Mouse (Mus musculus): Measurements from ENCODE around the gene 1700013G24Rik.

The 1700013G24Rik gene

DNA sequence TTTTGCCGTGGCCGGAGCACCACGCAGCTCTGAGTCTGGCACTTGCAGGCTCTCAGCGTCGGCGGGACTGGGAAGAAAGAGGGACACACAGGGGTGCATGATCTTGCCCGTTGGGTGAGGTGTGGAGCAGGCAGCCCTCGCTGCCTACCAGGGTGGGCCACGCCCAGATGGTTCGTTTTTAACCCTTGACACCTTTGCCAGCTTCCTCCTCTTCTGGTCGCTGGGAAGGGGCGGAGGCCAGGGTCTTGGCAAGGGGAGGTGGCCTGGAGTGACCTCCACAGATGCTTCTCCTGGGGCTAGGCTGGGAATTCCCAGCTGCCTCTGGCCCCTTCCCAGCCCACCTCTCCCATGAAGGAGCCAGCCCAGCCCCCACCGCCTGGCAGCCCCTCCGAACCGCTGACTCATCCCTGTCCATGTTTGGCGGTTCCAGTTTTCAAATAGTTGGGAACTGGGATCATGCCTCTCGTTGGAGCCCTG, 23.7 kb downstream of the 1700013G24Rik start:
- no peak for DNase-seq (ENCODE audit: low read depth)

DNA sequence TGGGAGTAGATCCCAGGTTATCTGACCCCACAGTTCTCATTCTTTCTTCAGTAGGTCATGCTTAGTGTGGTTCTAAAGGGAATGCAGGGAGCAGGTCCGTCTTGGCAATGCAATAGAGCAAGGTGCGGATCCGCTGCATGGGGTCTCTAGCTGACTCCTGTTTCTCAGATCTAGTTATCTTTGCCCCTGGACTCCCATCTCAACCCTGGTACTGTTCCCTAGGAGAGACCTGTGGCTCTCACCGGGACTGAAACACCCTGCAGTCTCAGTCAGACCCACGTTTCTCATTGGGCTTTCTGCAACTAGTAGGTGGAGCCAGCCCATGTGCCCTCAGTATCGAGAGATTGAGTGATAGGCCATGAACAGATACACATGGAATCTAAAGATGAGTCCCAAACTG, 24.5 kb downstream of the 1700013G24Rik start:
- no peak for DNase-seq (ENCODE audit: low read depth)

DNA sequence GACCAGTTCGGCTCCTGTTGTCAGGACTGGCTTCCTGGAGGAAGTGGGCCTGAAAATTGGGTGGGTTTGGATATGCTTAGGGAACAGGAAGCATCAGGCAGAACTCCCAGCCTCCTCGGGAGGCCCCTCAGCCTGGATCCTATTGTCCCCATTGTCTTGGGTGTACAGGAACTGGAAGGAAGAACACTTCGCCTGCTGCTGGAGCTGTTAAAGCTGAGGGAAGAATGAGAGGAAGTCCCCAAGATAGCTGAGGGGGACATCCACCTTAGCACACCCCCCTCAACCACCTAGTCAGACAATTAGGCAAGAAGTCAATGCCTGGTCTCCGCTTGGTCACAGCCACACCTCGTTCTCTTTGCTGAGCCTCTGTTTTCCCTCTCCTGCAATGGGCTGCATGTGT, 25.2 kb downstream of the 1700013G24Rik start:
- no peak for DNase-seq (ENCODE audit: low read depth)

DNA sequence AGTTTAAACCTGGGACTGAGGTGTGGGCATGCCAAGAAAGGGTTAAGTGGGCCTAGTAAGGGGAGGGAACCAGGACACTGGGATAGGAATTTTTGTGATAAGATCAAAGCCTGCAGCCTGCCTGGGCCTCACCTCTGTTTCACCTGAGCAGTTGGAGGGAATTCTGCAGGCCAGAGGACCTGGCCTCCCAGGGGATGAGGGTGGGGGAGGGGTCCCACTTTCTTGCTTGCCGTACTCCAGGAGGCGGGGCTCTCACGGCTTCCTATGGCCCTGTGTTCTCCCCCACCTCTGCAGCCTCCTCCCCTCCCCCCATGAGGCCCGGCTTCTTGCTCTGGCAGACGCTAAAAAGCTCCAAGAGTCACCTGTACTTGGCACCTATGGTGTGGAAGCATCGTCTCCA, 26.7 kb downstream of the 1700013G24Rik start:
- no peak for DNase-seq (ENCODE audit: low read depth)

DNA sequence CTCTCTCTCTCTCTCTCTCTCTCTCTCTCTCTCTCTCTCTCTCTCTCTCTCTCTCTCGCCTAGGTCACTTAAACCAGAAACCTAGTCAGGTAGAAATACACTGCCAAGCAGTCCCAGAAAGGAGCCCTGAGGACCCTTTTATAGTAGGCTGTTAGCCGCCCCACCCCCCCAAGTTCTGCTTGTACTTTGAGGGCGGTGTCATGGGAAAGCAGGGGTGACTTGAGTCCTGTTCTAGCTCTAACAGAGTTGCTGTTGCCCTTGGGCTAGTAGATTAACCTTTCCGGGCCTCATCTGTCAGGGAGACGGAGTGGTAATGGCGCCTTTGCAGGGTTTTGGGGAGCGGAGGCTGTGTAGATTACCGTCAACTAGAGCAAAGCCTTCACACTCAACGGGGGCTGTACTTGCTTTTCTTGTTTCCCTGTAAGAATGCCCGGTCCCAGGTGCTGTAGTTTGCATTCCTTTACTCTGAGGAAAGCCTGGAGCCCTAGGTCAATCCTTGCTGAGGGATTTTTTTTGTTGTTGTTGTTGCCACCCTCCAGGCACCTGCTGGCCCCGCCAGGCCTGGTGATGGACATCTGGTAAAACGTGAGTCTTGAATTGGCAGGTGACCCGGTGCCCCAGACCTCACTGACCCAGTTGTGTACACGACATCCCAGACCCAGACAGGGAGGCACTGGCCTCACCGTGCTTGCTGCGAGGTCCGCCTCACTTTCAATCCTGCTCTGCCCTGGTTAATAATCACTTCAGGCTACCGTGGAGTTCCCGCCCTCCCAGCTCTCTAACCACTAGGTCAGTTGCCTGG, 27.3 kb downstream of the 1700013G24Rik start:
- no peak for DNase-seq (ENCODE audit: low read depth)

DNA sequence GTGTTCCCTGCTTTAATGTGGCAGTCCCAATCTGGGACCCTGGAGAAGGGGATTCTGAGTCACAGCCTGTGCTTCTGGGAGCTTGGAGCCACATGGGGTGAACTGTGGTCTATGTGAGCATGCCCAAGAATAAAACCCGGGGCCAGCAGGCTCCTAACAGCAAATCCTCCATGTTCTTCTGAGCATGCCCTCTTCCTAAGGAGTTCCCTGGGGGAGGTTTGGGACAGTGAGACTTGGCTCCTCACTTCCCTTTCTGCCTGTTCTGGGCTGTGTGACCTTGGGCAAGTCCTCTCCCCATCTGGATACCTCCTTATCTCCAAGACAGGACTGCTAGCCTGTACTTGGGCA, 27.9 kb downstream of the 1700013G24Rik start:
- no peak for DNase-seq (ENCODE audit: low read depth)

DNA sequence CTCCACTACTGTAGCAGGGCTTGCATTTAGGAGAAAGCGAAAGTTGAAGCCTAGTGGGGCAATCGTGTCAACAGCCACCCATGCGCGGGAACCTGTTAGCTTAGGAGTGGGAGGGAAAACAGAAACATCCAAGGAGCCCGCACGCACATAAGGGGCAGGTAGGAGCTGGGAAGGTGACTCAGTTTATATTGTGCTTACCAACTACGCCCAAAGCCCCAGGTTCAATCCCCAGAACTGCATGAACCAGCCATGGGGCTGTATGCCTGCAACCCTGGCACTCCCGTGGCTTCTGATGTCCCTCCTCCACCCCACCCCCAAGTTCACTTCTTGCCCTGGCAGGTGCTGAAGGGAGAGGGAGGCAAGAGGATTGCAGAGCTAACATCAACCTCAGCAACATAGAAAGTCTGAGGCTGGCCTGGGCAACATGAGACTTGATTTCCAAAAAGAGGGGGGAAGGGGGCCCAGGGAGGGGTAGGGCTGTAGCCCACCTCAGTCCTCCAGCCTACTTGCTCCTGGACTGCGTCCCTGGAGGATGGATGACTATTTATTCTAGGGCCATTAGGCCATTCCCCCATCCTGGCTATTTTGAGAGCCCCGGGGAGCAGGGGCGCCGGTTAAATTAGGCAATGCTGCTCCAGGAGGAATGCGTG, 28.4 kb downstream of the 1700013G24Rik start:
- DNase-seq (ENCODE audit: low read depth): no peak

DNA sequence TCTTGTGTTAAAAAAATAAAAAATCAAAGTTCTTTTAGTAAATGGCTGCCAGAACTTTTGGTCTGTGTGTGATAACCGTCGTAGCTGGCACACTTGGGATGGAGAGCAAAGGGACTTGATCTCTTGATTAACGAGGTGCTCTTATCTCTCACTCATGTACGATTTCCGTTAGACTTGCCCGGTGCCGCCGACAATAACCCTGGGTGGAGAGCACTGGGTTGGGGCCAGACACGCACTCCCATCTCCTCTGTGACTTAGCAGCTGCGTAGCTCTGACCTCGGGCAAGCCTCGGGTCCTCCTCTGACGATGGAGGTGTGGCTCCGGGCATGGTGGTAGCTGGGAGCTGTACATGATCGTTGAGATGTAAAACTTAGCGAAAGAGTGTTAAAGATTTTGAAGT, 30.8 kb downstream of the 1700013G24Rik start:
- no peak for DNase-seq (ENCODE audit: low read depth)

DNA sequence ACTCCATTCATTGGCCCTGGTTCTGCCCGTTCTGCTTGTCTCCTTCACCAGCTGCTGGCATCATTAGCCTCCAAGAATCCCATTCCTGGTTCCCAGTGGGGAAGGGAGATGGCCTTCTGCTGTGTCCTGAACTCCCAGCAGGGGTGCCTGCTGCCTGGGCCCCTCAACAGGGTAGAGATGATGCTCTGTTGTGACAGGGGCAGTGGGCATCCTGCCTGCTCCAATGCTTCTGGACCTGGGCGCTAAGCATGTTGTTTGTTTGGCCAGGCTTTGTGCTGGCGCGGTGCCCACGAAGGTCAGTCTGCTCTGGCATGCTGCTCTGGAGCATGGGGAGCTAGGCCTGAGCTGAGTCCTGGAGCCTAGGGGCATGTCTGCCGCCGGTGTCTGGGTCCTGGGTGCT, 31.5 kb downstream of the 1700013G24Rik start:
- DNase-seq (ENCODE audit: low read depth): no peak

DNA sequence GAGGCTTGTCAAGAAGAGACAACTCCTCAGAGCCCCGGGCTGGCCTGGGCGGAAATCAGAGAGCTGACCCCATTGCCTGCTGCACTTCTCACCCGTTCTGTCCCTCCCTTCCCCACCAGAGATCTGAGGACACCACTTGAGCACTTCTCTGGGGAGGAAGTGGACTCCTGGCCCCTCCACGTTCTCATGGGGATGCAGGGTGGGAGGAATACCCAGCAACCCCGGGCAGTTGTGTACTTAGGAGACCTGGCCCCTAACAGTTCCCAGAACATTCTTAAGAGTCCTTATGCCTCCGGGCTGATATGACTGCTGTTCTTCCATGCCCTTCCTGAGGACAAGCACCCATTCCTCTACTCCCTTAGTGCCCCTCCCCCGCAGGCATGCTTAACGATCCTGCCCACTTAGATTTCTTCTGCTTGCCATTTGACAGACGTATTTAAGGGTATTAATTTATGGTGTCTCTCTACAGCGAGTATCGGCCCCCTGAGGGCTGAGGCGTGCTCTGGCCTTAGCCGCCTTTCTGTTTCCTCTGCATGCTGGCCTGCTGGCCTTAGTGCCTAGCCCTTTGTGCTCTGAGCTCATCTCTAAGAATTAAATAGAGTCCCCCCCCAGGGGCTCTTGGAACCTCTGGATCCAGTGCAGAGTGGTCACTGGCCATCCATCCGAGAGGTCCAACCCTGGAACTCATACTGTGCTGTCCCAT, 32.3 kb downstream of the 1700013G24Rik start:
- DNase-seq (ENCODE audit: low read depth): no peak

DNA sequence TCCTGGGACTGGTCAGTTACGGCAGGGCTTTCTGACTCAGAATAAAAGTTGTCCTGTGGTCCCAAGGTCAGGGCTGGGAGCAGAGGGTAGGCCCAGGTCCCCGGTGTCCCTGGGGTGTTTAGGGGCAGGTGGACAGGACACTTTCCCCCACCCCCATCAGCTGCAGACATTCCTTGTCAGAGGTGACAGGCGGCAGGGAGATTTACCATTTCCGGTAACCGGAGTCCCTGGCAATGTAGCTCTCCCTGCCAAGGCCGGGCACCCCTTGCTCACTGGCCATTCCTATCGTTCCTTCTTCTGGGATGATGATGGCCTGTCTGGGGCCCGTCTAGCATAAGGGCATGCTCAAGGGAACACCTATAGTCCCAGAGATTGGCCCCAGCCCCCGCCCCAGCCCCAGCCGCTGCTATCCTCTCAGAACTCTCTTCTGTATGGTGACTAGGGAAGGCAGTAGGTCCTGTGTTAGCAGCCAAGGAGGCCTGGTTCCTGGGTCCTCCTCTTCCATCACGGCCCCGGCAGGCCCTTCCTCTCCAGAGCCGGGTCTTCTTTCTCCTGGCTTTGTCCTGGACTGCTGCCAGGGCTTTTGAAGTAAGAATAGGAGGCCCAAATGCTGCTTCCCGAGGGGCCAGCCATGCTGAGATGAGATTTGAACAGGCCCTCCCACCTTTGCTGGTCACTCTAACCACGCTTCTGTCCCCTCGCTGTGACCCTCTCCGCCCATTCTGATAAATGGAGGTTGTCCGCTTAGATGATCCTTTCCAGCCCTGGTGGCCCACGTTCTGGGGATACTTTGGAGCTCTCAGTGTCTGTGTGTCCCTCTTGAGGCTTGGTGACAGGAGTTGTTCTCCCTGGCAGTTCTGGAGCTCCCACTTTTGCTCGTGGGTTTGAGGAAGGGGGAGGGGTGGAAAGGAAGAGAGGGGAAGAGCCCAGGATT, 33.3 kb downstream of the 1700013G24Rik start:
- no peak for DNase-seq (ENCODE audit: low read depth)

DNA sequence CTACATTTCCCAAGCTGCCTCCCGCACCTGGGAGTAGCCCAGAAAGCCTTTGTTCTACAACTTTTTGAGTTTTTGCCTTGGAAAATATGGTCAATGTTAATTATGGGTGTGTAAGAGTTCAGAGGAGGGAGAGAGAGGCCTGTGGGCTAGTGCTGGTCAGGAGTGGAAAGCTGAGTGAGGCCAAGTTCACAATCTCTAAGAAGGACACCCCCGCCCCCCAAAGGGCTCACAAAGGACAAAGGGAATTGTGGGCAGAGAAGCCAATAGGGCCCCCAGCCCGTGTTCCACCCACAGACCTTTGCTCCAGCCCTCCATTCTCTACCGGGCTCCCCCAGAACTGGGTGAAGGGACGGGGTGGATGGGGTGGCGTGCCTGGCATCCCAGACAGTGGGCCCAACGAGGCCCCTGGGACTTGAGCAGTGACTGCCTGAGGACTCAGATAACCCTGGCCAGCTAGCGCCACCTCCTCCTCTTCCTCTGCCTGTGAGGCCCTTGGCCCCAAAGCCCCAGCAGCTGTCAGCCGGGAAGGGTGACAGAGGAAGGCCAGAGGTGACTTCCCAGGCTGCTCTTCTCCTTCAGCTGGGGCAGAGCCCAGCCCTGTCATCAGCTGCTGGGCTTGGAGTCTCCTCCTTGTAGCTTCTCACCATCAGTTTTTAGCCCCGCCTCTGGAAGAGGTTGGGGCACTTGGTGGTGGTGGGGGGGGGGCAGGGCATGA, 34.4 kb downstream of the 1700013G24Rik start:
- peak; percentile 22 for DNase-seq (ENCODE audit: low read depth)

DNA sequence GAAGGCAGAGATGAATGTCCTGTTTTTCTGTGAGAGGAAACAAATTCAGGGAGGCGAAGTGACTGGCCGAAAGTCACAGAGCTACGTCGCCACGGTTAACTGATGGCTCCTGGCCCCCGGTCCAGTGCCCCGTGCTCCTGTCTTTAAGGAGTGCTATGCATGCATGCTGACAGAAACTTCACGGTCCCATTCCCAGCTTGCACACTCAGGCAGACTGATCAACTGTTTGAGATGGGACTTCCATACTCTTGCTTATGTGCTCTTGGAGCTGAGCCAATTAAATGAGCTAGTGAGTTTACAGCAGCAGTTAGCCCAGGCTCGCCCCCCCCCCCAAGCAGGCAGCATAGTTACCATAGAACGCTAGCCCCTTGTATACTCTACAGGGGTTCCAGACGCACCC, 35.0 kb downstream of the 1700013G24Rik start:
- DNase-seq (ENCODE audit: low read depth): no peak

DNA sequence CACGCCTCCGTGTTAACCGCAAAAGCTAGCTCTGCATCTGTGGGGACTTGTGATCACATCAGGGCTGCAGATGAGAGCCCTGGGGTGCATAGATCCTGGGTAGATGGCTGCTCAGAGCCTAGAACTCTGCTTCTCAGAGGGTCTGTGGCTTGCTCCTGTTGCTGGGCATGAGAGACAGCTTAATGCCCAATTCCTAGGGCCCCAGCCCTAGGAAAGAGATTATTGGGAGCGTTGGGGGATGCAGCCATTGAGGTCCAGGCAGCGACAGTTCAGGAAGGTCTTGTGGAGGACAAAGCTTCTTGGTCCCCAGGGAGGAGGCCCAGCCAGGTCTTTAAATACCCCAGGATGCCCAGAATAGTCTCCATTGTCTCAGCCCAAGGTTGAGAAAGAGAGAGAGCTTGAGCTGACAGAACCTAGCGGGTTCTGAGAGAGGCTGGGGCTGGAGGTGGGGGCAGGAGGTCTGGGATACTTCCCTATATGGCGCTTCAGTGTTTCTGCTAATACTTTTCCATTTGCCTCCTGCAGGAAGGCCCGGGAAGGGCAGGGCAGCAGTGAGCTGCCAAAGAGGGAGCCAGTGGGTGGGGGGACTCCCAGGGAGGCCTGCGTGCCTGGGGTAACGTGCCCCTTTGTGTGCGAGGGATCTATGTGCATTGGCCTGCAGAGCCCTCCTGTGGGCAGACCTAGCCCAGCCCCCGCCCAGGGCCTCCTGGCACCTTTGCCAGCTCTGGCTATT, 35.7 kb downstream of the 1700013G24Rik start:
- no peak for DNase-seq (ENCODE audit: low read depth)

DNA sequence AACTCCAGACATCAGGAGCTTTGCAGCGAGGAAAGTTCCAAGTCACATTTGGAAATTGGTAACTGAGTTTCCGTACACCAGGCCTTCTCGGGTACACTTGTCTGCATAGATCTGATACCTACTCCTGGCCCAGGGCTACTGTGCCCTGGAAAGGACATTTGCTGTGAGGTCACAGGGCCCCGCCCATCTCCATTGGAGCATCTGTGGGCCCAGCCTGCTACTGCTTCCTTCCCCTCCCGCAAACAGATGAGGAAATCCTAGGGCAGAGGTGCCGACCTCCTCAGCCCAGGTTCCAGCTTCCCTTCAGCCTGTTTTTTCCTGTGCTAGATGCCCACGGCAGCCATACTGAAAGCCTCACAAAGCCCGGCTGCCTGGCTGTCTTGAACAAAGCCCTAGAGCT, 36.9 kb downstream of the 1700013G24Rik start:
- DNase-seq (ENCODE audit: low read depth): no peak

DNA sequence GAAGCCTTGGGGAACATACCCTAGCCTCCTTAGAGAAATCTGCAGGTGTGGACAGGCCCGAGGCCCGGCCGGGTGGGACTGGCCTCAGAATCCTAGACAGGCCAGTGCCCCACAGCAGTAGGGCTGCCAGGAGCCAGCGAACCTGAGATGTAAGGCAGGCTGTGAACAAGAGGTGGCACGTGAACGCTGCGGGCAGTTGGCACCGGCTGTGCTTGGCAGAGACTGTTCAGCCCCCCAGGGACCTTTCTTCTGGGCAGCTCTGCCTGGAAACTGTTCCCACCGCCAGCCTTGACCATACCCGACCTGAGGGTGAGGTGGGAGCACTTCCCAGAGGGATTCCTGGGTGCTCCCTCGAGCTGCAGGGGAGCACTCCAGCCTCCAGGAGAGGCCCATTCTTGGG, 39.5 kb downstream of the 1700013G24Rik start:
- DNase-seq (ENCODE audit: low read depth): no peak

DNA sequence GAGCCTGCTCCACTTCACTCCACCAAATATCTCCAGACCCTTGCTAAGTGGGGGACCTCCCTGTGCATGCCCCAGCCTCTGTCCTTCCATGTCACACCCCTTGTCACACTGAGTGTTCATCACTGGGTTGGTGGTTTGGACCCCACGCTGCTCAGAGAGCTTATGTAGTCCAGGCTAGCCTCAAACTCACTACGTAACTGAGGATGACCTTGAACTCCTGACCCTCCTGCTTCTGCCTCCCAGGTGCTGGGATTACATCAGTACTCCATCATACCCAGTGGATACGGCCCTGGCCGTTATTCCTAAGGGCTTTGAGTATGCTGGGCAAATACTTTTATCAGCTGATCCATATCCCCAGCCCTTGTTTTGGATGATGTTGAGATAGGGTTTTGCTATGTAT, 40.1 kb downstream of the 1700013G24Rik start:
- DNase-seq (ENCODE audit: low read depth): no peak

DNA sequence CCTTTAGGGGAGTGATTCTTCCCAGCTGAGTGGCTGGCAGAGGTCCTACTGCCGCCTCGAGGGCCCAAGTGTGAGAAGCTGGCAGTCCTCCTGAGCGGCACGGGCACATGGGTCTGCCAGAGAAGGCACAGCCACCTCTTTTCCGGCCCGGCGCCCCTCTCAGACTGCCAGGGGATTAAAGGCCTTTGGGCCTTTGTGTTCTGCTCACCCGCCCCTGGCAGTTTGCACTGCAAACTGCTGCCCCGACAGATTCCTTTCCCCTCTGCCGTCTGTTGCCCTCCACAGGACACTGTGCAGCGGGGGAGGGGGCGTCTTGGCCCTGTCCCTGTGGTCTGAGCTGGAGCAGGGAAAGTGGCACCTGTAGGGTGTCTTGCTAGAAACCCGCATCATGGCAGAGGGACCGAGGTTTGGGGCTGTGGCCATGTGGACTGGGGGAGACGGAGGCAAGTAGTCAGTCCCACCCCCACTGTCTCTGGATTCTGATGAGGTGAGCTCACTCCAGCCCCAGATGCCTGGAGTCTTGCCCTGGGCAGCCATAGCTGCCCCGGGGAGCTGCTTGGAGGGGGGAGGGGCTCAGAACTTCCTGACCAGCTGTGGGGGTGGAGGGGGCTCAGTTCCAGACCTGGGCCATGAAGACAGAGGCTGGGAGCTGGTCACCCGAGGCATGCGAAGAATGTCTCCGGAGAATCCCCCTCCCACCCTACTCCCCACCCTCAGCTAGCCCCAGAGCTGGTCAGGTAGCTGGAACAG, 41.8 kb downstream of the 1700013G24Rik start:
- no peak for DNase-seq (ENCODE audit: low read depth)

DNA sequence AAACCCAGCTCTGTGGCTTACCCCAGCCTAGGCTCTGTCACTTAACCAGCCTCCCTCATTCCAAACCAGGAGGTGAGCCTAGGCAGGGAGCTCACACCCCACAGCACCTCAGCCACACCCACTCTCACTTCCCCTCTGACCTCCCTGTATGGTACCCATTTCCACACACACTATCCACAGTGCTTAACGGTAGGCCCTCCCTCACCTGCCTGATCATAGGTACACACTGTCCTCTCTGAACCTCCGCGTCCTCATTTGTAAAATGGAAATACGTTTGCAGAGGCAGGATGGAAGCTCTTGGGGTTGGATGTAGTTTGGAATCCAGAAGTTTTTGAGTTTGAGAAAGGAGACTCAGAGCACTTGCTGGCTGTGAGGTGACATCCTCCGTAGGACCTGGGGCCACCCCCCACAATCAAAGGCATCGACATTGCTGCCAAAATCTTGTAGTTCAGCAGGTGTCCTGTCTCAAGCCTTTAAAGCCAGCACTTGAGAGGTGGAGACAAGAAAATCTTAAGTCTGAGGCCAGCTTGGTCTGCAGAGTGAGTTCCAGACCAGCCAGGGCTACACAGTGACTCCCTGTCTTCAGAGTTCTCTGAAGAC, 42.5 kb downstream of the 1700013G24Rik start:
- DNase-seq (ENCODE audit: low read depth): no peak

Data from c-Kit-positive CD71-positive TER-119-negative erythroid progenitor cells, embryonic 14.5 days (primary cell).